Mouse (Mus musculus): ENCODE data around the gene Ifnk.
A peak's percentile ranks its signal among the peaks of the same experiment; 100 is the strongest.

Gene Ifnk

DNA sequence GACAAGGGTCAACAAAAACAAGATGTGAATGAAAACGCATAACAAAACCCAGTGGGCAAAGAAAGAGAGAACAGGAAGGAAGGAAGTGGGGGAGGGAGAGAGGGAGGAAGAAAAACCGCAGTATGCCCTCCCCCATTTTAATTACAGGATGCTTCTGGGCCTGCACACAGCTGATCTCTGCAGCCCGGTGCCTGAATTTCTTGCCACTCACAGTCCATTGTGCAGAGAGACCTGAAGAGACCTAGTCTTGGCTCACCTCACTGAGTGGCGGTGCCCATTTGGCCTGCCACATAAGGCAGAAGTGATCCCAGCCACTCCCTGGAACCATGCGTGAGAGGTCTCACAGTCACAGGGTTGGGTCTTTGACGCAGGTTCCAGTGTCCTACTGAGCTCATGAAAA, 13.8 kb upstream of the Ifnk start:
- no peak for DNase-seq (ENCODE audit: low read depth, low spot score)

DNA sequence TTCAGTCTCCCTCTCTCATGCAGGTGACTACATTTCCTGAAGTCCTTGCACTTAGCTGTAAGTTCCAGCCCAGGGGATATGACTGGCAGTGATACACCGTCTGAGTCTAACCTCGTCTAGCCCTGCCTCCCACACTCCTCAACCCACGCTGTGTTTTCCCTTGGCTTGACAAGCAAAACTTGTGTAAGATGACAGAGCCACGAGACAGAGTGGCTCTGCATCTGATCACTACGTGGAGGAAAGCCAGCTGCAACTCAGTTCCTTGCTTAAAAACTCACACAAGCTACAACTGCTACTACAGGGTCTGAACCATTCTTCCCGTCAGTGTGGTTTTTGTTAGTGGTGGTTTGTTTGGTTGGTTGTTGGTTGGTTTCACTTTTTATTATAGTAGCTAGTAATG, 11.5 kb upstream of the Ifnk start:
- DNase-seq (ENCODE audit: low read depth, low spot score), result no peak

GRCm38 (mm10) chr4:35143472-35144102, 8.3 kb upstream of the Ifnk start:
- DNase-seq (ENCODE audit: low read depth, low spot score), result no peak

GRCm38 (mm10) chr4:35145726-35146125, 6.1 kb upstream of the Ifnk start:
- no peak for DNase-seq (ENCODE audit: low read depth, low spot score)

DNA sequence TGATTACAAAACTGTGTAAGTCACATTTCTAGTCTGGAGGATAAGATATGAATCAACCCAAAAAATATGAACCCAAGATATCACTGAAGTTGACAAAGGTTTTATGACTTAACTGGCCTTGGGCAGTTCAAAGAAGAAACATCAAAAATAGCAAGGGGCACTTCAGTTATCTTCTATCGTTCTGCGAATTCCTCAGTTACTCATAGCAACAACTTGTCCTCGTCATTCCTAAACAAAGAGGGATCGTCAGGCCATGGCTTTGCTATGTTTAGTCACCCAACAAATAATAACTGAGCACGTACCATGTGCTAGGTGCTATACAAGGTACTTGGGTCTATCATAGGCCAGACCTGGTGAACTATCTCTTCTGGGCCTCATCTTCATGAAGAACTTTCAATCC, 5.3 kb upstream of the Ifnk start:
- DNase-seq (ENCODE audit: low read depth, low spot score), result no peak

GRCm38 (mm10) chr4:35148326-35148725, 3.5 kb upstream of the Ifnk start:
- no peak for DNase-seq (ENCODE audit: low read depth, low spot score)

DNA sequence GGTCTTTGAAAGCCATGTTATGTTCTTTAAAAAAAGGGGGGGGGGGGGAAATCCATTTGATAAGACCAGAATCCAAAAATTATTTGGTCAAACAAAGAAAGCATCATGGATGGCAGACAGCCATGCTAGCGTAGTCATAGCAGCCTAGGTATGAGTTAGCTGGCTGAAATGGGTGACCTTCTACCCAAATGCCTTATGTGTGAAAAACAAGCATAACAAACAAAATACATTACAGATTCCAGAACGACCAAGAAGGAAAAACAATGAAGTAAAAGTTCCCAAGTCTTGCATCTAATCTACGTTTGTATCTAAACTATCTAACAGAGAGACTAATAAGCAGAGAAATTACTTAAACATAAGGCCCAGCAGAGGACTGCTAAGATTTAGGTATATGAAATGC, 1.1 kb upstream of the Ifnk start:
- DNase-seq (ENCODE audit: low read depth, low spot score), result no peak

DNA sequence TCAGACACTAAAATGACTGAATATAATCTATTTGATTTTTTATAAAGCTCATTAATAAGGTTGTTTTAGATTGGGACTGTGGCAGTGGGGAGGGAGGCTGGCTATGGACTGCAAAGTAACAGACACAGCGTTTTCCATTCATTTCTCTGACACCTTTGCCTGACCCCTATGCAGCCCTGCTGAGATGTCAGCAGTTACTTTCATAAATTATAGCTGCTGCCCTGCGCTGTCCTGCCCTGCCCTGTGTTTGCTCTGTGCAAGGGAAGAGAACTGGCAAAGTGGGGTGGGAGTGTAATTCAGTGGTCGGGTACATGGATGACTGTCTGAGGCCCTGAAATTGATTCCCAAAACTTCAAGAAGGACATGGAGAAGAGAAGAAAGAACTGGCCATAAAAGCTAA, 2.2 kb downstream of the Ifnk start:
- DNase-seq (ENCODE audit: low read depth, low spot score), result no peak

GRCm38 (mm10) chr4:35155132-35155922, 3.5 kb downstream of the Ifnk start:
- peak; percentile 38 for DNase-seq (ENCODE audit: low read depth, low spot score)

GRCm38 (mm10) chr4:35156149-35156611, 4.3 kb downstream of the Ifnk start:
- peak; percentile 31 for DNase-seq (ENCODE audit: low read depth, low spot score)

GRCm38 (mm10) chr4:35156751-35157611, 5.1 kb downstream of the Ifnk start, which contains the start of gene Mob3b:
Gene Mob3b (minus strand): TSS chr4:35157484.
- peak; percentile 77 for DNase-seq (ENCODE audit: low read depth, low spot score)

GRCm38 (mm10) chr4:35157815-35158214, 6.0 kb downstream of the Ifnk start:
- DNase-seq (ENCODE audit: low read depth, low spot score), result no peak

- no peak for DNase-seq (ENCODE audit: low read depth, low spot score)
These were observed 13.4 kb downstream of the Ifnk start for GRCm38 (mm10) chr4:35165275-35165674.

GRCm38 (mm10) chr4:35165947-35166346, 14.1 kb downstream of the Ifnk start:
- no peak for DNase-seq (ENCODE audit: low read depth, low spot score)

- no peak for DNase-seq (ENCODE audit: low read depth, low spot score)
These were observed 16.0 kb downstream of the Ifnk start for GRCm38 (mm10) chr4:35167855-35168254.

- no peak for DNase-seq (ENCODE audit: low read depth, low spot score)
These were observed 17.8 kb downstream of the Ifnk start for GRCm38 (mm10) chr4:35169571-35170125.

DNA sequence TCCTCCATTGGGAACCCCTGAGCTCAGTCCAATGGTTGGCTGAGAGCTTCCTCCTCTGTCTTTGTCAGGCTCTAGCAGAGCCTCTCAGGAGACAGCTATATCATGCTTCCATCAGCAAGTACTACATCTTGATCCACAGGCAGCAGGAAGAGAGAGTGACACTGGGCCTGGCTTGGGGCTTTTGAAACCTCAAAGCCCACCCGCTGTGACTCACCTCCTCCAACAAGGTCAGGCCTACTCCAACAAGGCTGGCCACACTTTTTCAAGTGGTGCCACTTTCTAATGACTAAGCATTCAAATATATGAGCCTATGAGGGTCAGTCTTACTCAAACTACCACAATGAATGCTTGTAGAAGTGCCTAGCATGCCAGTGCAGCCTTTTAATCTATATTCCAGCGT, 20.6 kb downstream of the Ifnk start:
- no peak for DNase-seq (ENCODE audit: low read depth, low spot score)

GRCm38 (mm10) chr4:35173551-35173950, 21.7 kb downstream of the Ifnk start:
- DNase-seq (ENCODE audit: low read depth, low spot score), result no peak

DNA sequence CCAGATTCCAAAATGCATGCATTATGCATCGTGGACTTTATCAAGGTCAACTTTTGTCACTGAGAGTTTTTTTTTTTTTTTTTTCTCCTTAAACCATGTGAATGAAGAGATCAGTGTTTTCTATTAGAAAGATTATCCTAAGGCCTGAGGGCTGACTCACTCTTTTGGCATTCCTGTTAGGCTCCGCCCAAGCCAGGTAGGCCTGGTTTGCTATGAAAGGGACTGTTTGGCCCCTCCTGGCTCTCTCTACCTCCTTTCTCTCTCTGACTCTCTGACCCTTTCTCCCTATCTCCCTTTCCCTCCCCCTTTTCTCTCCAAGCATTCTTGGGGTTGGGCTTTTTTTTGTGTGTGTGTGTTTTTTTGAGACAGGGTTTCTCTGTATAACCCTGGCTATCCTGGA, 23.7 kb downstream of the Ifnk start:
- no peak for DNase-seq (ENCODE audit: low read depth, low spot score)

GRCm38 (mm10) chr4:35177926-35178645, 26.2 kb downstream of the Ifnk start:
- DNase-seq (ENCODE audit: low read depth, low spot score), result no peak

DNA sequence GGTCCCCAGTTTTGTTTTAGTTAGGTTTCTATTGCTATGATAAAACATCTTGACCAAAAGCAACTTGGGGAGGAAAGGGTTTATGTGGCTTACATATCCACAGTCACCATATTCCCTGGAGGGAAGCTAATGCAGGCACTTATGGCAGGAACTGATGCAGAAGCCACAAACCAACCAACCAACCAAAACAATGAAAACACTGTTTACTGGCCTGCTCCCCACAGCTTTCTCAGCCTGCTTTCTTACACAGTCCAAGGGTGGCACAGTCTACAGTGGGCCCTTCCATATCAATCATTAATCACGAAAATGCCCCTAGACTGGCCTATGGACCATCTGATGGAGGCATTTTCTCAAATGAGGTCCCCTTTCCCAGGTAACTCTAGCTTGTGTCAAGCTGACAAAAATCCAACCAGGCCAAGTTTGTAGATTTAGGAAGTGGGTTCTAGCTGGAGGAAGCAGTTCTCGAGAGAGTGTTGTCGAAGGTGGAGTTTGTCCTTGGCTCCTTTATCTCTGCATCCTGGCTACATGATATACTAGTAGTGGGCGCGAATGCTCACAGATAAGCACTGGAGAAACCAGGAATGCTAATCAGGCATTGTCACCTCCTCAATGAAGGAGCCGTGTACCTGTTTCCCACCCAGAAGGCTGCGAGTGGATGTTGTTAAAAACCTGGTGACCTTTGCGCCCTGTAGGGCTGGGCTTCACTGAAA, 35.9 kb downstream of the Ifnk start:
- DNase-seq (ENCODE audit: low read depth, low spot score), result no peak

Data from WW6 (cell line).